28 mouse cellular contexts compared by ENCODE assay signal in the genomic region with DNA sequence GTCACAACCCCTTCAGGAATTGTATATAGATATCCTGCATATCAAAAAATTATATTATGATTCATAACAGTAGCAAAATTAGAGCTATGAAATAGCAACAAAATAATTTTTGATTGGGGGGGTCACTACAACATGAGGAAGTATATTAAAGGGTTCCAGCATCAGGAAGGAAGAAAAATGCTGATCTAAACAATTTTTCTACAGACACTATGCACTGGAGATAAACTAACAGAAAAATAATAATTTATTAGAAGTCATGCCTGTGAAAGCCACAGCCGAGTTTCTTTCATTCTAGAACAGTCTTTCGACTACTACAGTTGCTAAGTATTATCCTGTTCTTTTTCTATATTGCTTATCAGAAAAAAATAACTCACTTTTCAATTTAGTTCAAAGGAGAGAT. TPM values are rescaled to one million over a fixed set of nuclear protein-coding genes. Genes with fewer than 3 reads are reported as not detected.
"Had no signal": no experiment of that assay in that cellular context is flagged by ENCODE, and none has a peak within 500 bp of the region (broad histone marks: within the 10 kb centered on the region; RNA-seq: fewer than 3 reads in every experiment).

No protein-coding gene starts in this region.

- H3K36me3 ChIP-seq: embryonic facial prominence, embryonic 10.5 days; embryonic facial prominence, embryonic 12.5 days; embryonic facial prominence, embryonic 13.5 days; embryonic facial prominence, embryonic 15.5 days; forebrain, embryonic 10.5 days; forebrain, embryonic 12.5 days; forebrain, embryonic 15.5 days; heart, embryonic 10.5 days had no signal

- H3K9ac ChIP-seq: embryonic facial prominence, embryonic 12.5 days; embryonic facial prominence, embryonic 13.5 days; embryonic facial prominence, embryonic 15.5 days; forebrain, embryonic 12.5 days; forebrain, embryonic 13.5 days; forebrain, embryonic 15.5 days; forebrain, postnatal 0 days had no signal

- H3K9me3 ChIP-seq: embryonic facial prominence, embryonic 10.5 days; embryonic facial prominence, embryonic 12.5 days; embryonic facial prominence, embryonic 15.5 days; forebrain, embryonic 10.5 days; forebrain, embryonic 12.5 days; forebrain, embryonic 13.5 days; forebrain, embryonic 15.5 days; heart, embryonic 10.5 days had no signal

- H3K4me3 ChIP-seq: embryonic facial prominence, embryonic 10.5 days; embryonic facial prominence, embryonic 12.5 days; embryonic facial prominence, embryonic 13.5 days; embryonic facial prominence, embryonic 15.5 days; erythroblast, embryonic 14.5 days; forebrain, embryonic 10.5 days; forebrain, embryonic 12.5 days; forebrain, embryonic 13.5 days; forebrain, embryonic 15.5 days; gastrocnemius, adult 2 months; heart, adult 2 months; heart, embryonic 10.5 days had no signal

- H3K4me2 ChIP-seq: embryonic facial prominence, embryonic 12.5 days; embryonic facial prominence, embryonic 13.5 days; embryonic facial prominence, embryonic 15.5 days; forebrain, embryonic 12.5 days; forebrain, embryonic 13.5 days; forebrain, embryonic 15.5 days had no signal

- H3K4me1 ChIP-seq: embryonic facial prominence, embryonic 10.5 days; embryonic facial prominence, embryonic 12.5 days; embryonic facial prominence, embryonic 13.5 days; embryonic facial prominence, embryonic 15.5 days; forebrain, embryonic 10.5 days; forebrain, embryonic 12.5 days; forebrain, embryonic 13.5 days; forebrain, embryonic 15.5 days had no signal

- H3K27ac ChIP-seq: embryonic facial prominence, embryonic 10.5 days; embryonic facial prominence, embryonic 12.5 days; embryonic facial prominence, embryonic 13.5 days; embryonic facial prominence, embryonic 15.5 days; forebrain, embryonic 10.5 days; forebrain, embryonic 12.5 days; forebrain, embryonic 13.5 days; forebrain, embryonic 15.5 days; gastrocnemius, adult 2 months; heart, adult 2 months; heart, embryonic 10.5 days had no signal

- H3K27me3 ChIP-seq: embryonic facial prominence, embryonic 12.5 days; embryonic facial prominence, embryonic 13.5 days; embryonic facial prominence, embryonic 15.5 days; forebrain, embryonic 12.5 days; forebrain, embryonic 13.5 days; forebrain, embryonic 15.5 days had no signal

- DNase-seq: cerebellum, adult 9-10 months; cerebellum, adult 9-11 months; cerebellum, postnatal 10 days; cerebellum, postnatal 14 days; cerebellum, postnatal 25 days; cerebellum, postnatal 36 days; embryo, embryonic 11 days; forebrain, postnatal 0 days; gastrocnemius, adult 2 months; gastrocnemius, postnatal 10 days; gastrocnemius, postnatal 14 days; gastrocnemius, postnatal 25 days; gastrocnemius, postnatal 36 days; heart, adult 11 months; heart, adult 2 months had no signal

RNA-seq across cellular contexts. Expression of a gene that starts 17.7 kb away (rescaled TPM):
- polyA plus RNA-seq: erythroblast, embryonic 14.5 days had no signal

RNA-seq across cellular contexts. Expression of a gene that starts 20.6 kb away (rescaled TPM):
- total RNA-seq: common myeloid progenitor, adult 5-6 weeks; gastrocnemius, adult 8-10 months; granulocyte monocyte progenitor cell, adult 5-6 weeks had no signal
- polyA plus RNA-seq: erythroblast, embryonic 14.5 days; forebrain, embryonic 13.5 days had no signal
